Mouse (Mus musculus) cerebellum, adult 18-20 months (tissue): ENCODE data around the gene Spon2.
A peak's percentile ranks its signal among the peaks of the same experiment; 100 is the strongest.

ENCODE experiments used
- DNase-seq, 2 experiments: peaks; one replicate each; pipeline ENCODE4 v3.0.0; 2021

Spon2 gene

DNA sequence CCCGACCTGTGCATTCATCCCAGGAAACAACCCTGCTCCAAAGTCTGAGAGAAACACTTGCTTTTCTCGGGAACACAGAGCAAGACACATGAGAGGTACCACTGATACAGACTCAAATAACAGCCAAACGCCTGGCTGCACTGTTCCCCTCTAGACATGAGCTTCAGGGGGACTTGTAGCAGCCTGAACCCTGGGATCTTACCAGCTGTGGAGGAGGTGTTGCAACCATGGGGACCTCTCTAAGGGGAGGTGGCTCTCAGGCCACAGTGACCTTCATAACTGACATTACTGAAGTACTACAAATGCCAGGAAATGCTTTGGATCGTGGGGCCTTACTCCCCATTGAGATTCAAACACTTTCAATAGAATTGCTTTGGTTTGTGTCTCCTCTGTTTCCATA is 3.5 kb downstream of the Spon2 start:
- no peak for DNase-seq

DNA sequence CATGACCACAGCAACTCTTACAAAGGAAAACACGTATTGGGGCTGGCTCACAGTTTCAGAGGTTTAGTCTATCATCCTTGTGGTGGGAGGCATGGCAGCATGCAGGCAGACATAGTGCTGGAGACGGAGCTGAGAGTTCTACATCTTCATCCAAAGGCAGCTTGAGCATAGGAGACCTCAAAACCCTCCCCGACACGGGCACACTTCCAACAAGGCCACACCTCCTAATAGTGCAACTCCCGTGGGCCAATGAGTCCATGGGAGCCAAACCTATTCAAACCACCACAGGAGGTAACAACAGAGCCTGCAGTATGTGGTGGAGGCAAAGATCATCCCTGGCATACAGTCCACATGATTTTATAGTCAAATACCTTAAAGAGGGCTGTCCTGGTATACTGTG is 7.0 kb downstream of the Spon2 start:
- DNase-seq: no peak

DNA sequence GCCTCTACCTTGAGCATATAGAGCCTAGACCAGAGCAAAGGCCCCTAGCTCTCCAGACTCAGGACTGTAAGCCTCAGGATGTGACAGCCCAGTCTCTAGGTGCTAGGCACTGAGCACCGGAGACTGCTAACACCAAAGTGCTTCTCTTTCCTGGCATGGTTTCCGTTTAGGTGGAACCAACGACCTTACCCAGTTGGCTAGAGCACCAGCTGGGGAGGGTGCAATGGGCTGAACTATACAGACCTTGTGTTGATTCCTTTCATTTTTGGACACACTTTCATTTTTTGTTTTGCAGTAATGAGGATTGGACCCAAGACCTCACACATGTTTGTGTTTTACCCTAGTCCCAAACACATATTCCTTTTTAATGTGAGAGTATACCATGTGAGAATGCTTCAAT is 7.7 kb downstream of the Spon2 start:
- no peak for DNase-seq

DNA sequence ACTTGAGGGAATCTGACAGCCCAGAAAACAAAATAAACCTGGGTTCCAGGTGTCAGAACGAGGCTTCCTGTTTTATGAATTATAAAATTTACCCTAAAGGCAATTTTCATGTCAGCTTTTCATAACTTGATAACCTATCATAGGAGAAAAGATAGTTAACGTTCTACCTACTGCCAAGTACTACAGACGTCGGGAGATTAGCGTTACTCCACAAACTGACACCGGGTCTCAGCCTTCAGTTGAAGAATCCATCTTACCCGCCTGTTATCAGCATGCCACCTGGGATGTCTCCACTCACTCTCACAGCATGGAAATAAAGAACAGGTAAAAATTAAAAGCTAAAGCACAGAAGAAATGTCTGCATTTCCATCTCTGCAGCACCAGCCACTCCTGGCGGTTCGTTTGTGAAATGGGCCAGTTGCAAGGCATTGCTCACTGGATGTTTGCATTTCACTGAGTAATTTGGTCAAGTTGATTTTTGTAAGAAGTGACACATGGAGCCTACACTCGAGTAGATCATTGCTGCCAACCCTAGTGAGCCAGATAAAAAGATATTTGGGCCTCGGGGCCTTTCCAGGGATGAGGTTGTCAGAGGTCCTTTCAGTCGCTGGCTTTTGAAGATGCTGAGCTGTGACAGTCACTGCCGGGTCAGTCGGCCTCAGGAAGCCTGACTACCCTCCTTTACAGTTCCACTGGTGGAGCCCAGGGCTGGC is 9.6 kb downstream of the Spon2 start:
- DNase-seq: no peak

DNA sequence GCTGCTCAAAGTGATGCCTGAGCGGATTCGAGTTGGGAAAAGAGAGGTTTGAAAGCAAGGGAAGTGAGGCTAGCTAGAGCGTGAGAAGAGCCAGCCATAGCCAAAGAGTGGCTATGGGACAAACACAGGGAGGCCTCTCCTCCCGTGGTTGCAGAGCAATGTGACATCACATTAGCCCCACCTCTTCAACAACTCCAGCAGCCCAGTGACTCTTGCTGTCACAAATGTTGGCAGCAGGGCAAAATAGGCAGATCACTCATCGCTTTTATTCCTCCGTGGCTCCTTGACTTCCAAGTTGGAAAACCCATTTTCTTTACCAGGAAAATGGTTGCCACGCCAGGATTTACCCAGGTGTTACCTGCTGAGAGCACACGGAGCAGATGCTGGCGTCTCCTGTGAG is 11.1 kb downstream of the Spon2 start:
- DNase-seq: no peak

DNA sequence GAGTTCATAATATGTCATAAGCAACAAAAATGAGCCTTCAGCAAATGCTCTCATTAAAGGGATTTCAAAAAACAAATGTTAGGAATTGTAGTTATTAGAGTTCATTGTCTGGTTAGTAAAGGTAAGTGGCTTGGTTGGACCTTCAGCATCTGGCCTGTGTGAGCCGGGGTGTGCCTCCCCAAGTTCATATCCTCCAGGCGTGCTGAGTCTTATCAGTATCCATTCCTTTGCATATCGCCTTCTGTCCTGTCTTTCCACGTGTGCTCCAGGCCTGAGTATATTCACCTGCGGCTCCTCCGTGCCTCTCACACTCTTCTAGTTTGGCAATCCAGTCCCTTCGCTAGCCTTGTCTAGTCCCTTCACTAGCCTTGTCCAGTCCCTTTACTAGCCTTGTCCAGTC is 11.9 kb downstream of the Spon2 start:
- no peak for DNase-seq

DNA sequence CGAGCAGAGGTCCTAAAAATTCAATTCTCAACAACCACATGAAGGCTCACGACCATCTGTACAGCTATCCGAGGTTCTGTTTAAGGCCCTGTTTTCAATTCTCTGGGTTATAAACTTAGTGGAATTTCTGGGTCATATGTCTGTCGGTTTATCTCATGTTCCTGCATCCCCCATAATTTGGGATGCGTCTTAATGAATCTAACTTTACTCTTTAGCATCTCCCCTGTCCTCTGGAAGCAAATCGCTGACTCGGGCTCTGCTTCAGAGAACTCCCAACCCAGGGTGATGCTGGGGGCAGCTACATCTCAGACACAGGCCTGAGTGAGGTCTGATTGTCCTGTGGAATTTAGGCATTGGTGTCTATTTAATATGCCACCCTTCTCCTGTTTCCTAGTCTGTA is 14.0 kb downstream of the Spon2 start:
- DNase-seq: no peak

DNA sequence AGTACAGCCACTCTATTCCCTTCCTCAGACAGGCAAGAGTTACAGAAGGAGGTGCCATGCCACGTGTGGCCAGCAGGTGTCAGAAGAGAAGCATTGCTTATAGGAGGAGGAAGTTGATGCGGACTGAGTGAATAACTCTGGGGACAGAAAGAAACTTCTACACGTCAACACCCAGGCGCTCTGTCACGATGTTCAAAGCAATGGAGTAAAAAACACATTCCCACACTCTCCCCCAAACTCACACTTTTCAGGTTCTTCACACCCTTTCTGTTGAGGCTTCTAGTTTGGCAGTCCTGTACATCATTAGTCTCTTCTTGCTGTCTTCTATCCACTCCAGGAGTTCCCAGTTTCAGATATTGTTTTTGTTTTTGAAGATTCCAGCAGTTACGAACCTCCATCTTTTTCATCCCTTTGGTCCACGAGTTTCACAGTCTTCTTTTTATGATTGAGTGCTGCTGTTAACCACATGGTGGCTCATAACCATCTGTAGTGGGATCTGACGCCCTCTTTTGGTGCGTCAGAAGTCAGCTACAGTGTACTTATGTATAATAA is 14.5 kb downstream of the Spon2 start:
- DNase-seq: peak; percentile 82 to 88

DNA sequence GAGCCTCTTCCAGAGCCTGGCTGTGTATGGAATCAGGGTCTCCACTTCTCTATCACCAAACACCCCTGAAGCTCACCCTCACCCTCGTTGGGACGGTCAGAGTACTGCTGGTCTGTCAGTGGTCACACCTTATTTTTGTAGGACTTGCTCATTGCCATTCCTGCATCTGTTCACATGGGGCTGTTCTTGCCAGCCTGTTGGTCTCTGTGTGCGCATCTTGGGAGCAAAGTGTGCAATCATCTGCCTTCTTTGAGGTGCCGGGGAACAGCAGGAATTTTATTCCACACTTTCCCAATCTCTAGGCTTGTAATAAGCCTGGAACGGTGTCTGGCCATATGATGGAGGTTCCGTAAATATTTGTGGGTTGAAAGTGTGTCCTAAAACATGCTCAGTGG is 15.1 kb downstream of the Spon2 start:
- no peak for DNase-seq

DNA sequence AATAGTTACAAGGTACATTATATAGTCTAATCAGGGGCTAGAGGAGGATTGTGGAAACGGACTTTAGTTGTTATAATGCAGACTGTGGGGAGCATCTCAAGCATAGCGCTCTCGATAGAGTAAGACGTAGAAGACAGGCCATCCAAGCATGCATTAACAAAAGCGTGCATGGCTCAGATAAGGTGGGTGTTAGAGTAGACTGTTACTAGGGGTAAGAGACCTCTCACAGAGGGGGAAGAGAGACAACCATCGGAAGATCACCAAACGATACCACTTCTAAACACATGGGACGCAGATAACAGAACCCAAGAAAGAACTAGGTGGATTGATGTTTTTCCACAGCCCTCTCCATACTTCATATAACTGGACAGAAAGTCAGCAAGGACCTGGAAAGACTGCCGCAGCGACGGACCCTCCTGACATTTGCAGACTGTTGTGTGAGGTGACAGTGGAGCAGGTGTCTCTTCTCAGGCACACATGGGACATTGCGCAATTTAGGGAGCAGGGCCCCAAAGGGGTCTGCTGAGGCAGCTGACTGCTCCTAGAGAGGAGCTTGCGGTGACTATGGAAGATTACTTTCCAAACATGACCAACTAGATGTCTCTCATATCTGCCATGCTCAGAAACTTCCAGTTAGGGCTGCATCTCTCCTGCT is 15.6 kb downstream of the Spon2 start:
- no peak for DNase-seq

DNA sequence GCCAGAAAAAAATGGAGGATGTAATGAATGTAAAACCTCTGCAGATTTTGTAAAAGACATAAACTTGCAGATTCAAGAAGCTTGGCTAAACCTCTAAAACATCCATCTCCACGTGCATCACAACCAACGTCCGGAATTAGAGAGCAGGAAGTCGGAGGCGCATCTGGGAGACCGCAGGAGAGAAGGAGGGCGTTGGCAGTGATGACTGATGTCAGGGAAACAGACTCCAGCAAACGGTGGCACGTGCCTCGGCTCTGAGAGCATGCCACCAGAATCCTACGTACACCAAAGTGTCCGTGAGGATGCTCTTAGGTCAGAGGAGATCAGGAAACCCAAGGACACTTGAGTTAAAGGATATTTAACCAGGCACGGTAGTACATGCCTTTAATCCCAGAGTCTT is 16.6 kb downstream of the Spon2 start:
- no peak for DNase-seq

DNA sequence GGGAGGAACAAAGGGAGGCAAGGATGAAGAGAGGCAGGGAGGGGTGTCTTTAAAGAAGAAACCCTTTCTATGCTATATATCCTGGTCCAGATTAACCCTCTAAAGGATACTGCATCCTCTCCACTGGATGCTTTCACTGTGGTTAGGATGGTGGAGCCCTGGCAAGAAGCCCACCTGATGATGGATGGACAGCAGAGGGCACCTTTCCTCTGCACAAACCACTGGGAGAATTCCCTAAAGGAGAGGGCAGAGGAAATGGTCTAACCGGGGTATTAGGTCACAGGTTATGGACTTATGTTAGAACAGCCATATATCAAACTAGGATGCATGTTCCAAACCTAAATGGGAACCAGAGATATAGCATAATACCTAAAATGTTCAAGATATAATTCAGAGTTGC is 18.2 kb downstream of the Spon2 start:
- DNase-seq: no peak

DNA sequence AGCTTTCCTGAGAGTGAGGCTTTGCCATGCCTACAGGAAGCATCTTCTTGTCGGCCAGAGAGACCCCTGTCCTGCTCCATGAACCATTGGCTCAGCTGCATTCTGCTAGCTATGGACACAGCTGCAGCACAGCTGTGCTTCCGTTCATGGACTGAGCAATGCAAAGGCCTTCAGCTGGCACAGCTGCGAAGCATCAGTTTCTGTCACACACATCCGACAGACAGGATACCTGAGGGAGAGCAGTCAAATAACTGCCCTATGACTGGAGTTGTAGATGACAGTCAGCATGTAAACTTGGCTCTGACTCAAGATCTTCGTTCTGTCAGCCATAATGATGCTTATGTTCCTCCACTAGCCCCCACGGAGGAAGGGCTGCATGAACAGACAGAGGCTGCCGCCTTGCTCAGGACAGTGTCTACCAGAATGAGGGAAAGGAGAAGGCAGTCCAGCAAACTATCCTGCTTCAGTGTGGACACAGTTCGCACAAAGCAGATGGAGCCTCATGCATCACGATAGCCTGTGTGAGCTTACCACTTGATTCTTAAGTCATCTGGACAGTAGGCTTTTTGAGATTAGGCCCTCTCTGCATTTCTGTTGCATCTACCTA is 22.9 kb downstream of the Spon2 start:
- no peak for DNase-seq

DNA sequence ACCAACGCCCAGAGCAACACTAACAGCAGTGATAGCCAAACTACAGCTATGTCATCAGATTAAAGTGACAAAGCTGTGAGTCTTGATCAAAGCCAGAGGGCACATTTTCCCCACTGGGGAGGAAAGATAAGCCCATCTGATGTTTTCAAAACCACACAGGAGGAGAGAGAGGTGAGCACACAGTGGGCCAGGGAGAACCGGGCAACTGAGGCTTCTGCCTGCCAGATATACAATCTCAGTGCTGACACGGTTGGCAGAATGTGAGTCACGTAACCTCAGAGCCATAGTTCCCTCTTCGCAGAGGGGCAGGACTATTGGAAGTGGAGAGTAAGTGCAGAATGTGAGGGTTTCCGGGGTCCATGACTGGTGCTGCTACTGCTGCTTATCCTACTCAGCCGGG is 24.7 kb downstream of the Spon2 start:
- DNase-seq: no peak
